Mouse (Mus musculus): ENCODE measurements around the gene Naa16. TPM values are rescaled to one million over a fixed set of nuclear protein-coding genes. Genes with fewer than 3 reads are reported as not detected.
A peak's percentile ranks its signal among the peaks of the same experiment; 100 is the strongest.

Gene Naa16
- polyA plus RNA-seq, 1 experiment: 25.4 TPM

DNA sequence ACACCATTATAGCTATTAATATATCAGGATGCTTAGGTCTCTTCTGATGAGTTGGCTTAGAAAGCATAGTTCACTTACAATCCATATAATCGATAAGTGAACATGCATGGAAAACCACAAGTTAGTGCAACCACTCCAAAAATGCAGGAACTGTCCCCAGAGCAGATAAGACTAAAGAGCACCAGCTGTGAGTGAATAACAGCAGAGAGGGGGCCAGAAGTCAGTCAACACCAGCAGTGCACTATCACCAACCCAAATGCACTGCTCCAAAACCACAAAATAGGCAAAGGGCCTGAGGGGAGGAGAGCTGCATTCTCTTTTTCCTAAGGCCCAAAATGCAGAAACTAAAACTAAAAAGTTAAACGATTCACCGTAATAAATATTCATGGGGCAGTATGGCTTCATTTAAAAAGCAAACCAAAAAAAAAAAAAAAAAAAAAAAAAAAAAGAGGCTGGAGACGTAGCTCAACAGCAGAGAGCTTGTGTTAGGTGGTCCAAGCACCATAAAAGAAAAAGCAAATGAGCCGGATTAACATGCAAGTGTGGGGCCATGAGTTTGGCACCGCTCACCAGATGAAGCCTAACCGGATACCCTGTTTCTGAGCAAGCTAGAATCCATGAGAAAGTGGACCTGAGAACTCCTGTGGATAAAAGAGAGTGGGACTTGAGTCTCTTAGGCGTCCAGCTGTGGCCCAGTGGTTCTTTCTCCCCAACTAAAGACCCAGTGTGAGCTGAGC is 77.0 kb downstream of the Naa16 start:
- TF ChIP-seq CTCF (IDR thresholded peaks at IDR 0.05; ENCODE audit: low read depth, low read length) (no peak), POLR2A (IDR thresholded peaks at IDR 0.05; ENCODE audit: borderline replicate concordance, low read depth, low read length) (no peak)
- Histone ChIP-seq H3K4me1 (ENCODE audit: control insufficient read depth, insufficient read depth, low read length) (no peaks in the 10 kb centered on the region), H3K4me3 (ENCODE audit: insufficient read depth, low read length) (no peak overlapping the region), H3K27ac (ENCODE audit: insufficient read depth, low read depth, low read length) (no peak overlapping the region)

GRCm38 (mm10) chr14:79312719-79313118 is 77.9 kb downstream of the Naa16 start:
- Histone ChIP-seq H3K4me3 (ENCODE audit: insufficient read depth, low read length) (no peak overlapping the region), H3K27ac (ENCODE audit: insufficient read depth, low read depth, low read length) (no peak overlapping the region), H3K4me1 (ENCODE audit: control insufficient read depth, insufficient read depth, low read length) (no peaks in the 10 kb centered on the region)
- TF ChIP-seq CTCF (IDR thresholded peaks at IDR 0.05; ENCODE audit: low read depth, low read length): no peak
- no peak for TF ChIP-seq POLR2A (IDR thresholded peaks at IDR 0.05; ENCODE audit: borderline replicate concordance, low read depth, low read length)

GRCm38 (mm10) chr14:79311918-79312454 is 78.6 kb downstream of the Naa16 start:
- Histone ChIP-seq H3K27ac (ENCODE audit: insufficient read depth, low read depth, low read length) (no peak overlapping the region), H3K4me1 (ENCODE audit: control insufficient read depth, insufficient read depth, low read length) (no peaks in the 10 kb centered on the region), H3K4me3 (ENCODE audit: insufficient read depth, low read length) (no peak overlapping the region)
- no peak for TF ChIP-seq POLR2A (IDR thresholded peaks at IDR 0.05; ENCODE audit: borderline replicate concordance, low read depth, low read length)
- no peak for TF ChIP-seq CTCF (IDR thresholded peaks at IDR 0.05; ENCODE audit: low read depth, low read length)

DNA sequence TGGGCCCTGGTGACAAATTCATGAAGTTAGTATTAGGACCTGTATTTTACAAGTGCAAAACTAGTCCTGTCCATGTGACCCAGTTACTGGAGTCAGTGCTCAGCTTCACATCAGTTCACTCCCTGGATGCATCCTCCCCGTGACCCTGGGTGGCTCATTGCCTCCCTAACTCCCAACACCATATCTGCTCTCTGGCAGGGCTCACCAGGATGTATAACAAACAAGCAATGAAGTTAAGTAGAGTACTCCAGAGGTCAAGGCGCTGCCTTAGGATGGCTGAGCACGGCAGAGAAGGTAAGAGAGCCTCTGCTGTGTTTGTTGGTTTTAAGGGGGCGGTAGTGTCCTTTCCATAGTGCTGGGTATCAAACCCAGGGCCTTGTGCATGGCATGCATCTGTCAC is 81.5 kb downstream of the Naa16 start:
- no peak overlapping the region for H3K4me3 ChIP-seq (ENCODE audit: insufficient read depth, low read length)
- no peak overlapping the region for H3K27ac ChIP-seq (ENCODE audit: insufficient read depth, low read depth, low read length)
- H3K4me1 ChIP-seq (ENCODE audit: control insufficient read depth, insufficient read depth, low read length): no peaks in the 10 kb centered on the region
- TF ChIP-seq CTCF (IDR thresholded peaks at IDR 0.05; ENCODE audit: low read depth, low read length) (no peak), POLR2A (IDR thresholded peaks at IDR 0.05; ENCODE audit: borderline replicate concordance, low read depth, low read length) (no peak)

DNA sequence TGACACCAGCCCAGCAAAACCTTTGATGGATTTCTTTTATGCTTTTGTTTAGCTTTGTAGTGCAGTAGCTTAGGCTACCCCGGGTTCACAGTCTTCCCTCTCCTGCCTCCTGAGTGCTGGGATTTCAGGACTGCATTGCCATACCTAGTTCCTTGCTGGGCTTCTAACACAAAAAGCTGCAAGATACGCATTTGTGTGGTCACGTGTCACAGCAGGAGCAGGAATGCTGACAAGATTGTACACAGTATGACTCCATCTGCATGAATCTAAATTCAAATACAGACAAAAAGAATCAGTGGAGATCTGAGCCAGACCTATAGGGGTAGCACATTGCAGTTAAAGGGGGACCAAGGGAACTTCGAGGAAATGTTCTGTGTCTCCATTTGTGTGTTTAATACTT is 82.2 kb downstream of the Naa16 start:
- TF ChIP-seq POLR2A (IDR thresholded peaks at IDR 0.05; ENCODE audit: borderline replicate concordance, low read depth, low read length) (no peak), CTCF (IDR thresholded peaks at IDR 0.05; ENCODE audit: low read depth, low read length) (no peak)
- Histone ChIP-seq H3K4me1 (ENCODE audit: control insufficient read depth, insufficient read depth, low read length) (no peaks in the 10 kb centered on the region), H3K27ac (ENCODE audit: insufficient read depth, low read depth, low read length) (no peak overlapping the region), H3K4me3 (ENCODE audit: insufficient read depth, low read length) (no peak overlapping the region)

- Histone ChIP-seq H3K4me1 (ENCODE audit: control insufficient read depth, insufficient read depth, low read length) (no peaks in the 10 kb centered on the region), H3K27ac (ENCODE audit: insufficient read depth, low read depth, low read length) (no peak overlapping the region), H3K4me3 (ENCODE audit: insufficient read depth, low read length) (no peak overlapping the region)
- TF ChIP-seq CTCF (IDR thresholded peaks at IDR 0.05; ENCODE audit: low read depth, low read length) (no peak), POLR2A (IDR thresholded peaks at IDR 0.05; ENCODE audit: borderline replicate concordance, low read depth, low read length) (no peak)
Observed at GRCm38 (mm10) chr14:79307908-79308307, 82.7 kb downstream of the Naa16 start.

GRCm38 (mm10) chr14:79307138-79307537 is 83.4 kb downstream of the Naa16 start:
- Histone ChIP-seq H3K4me1 (ENCODE audit: control insufficient read depth, insufficient read depth, low read length) (no peaks in the 10 kb centered on the region), H3K27ac (ENCODE audit: insufficient read depth, low read depth, low read length) (no peak overlapping the region), H3K4me3 (ENCODE audit: insufficient read depth, low read length) (no peak overlapping the region)
- TF ChIP-seq POLR2A (IDR thresholded peaks at IDR 0.05; ENCODE audit: borderline replicate concordance, low read depth, low read length) (no peak), CTCF (IDR thresholded peaks at IDR 0.05; ENCODE audit: low read depth, low read length) (no peak)

DNA sequence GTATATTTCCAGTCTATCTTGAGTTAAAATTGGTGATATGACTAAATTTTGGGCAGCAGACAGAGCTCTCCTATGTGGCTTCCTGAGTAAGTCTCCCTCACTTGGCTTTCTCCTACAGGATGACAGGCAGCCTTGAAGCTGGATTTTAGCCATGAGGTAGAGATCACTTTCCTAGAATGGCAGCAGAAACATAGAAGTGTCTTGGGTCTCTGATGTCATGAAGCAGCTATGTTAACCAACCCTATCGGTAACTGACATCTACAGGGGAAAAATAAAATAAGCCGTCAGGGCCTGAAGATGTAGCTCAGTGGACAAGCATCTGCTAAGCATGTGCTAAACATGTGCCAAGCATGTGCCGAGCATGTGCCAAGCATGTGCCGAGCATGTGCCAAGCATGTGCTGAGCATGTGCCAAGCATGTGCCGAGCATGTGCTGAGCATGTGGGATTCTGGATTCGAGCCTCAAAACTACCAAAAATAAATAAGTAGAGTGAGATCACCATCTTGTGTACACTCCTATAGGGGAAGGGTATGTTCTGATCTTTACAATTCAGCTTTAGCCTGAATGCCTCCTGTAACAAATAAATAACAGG is 85.6 kb downstream of the Naa16 start:
- no peak overlapping the region for H3K4me3 ChIP-seq (ENCODE audit: insufficient read depth, low read length)
- H3K27ac ChIP-seq (ENCODE audit: insufficient read depth, low read depth, low read length): no peak overlapping the region
- TF ChIP-seq POLR2A (IDR thresholded peaks at IDR 0.05; ENCODE audit: borderline replicate concordance, low read depth, low read length): no peak
- no peak for TF ChIP-seq CTCF (IDR thresholded peaks at IDR 0.05; ENCODE audit: low read depth, low read length)
- H3K4me1 ChIP-seq (ENCODE audit: control insufficient read depth, insufficient read depth, low read length): peaks cover 1% of the 10 kb centered on the region

DNA sequence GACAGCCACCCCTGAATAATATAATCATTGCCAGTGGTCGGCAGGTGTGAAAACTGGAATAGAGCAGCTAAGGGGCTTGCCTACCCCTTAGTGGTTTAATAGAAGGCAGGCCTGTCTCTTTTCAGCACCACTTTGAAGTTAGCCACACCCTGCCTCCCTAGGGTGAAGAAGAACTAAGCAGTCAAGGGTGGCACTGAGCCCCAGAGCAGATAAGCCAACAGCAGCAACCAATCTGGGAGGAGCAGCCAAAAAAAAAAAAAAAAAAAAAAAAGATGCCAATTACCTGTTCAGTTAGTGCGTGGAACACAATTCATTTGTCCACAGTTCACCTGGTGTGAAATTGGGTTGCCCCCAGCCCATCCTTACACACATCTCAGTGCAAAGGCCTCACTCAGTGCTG is 87.4 kb downstream of the Naa16 start:
- Histone ChIP-seq H3K4me1 (ENCODE audit: control insufficient read depth, insufficient read depth, low read length) (peaks cover 3% of the 10 kb centered on the region), H3K27ac (ENCODE audit: insufficient read depth, low read depth, low read length) (no peak overlapping the region), H3K4me3 (ENCODE audit: insufficient read depth, low read length) (no peak overlapping the region)
- TF ChIP-seq CTCF (IDR thresholded peaks at IDR 0.05; ENCODE audit: low read depth, low read length): no peak
- TF ChIP-seq POLR2A (IDR thresholded peaks at IDR 0.05; ENCODE audit: borderline replicate concordance, low read depth, low read length): no peak

DNA sequence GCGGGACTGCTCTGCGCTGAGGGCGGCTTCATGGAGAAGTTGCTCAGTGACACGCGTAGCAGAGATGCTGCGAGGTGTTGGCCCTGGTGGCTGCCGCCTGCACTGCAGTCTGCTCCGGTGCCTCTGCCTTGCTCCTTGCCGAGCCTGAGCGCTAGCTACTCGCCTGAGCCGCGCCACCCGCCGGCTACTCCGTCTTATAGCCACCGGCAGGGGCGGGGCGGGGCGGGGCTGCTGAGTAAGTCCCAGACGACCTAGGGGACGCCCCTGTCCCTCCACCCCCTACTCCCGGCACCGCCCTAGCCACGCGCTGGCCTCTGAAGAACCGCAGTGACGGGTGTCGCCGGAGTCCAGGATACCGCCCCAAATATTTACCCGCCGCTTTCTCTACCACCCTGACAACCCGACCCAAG is 89.1 kb downstream of the Naa16 start, which contains the start of gene Rgcc:
Gene Rgcc, minus strand, starts transcription at position 180 of the 410 bp plus-strand sequence.
- TF ChIP-seq POLR2A (IDR thresholded peaks at IDR 0.05; ENCODE audit: borderline replicate concordance, low read depth, low read length) (no peak), CTCF (IDR thresholded peaks at IDR 0.05; ENCODE audit: low read depth, low read length) (no peak)
- H3K4me3 ChIP-seq (ENCODE audit: insufficient read depth, low read length): peak within 1 kb of the TSS; percentile 57
- no peak within 1 kb of the TSS for H3K27ac ChIP-seq (ENCODE audit: insufficient read depth, low read depth, low read length)
- peaks cover 3% of the 10 kb centered on the region for H3K4me1 ChIP-seq (ENCODE audit: control insufficient read depth, insufficient read depth, low read length)

Data from bone marrow macrophage, adult 2 months (primary cell).